Mouse (Mus musculus) retina, postnatal 1 day (tissue): ENCODE data around the gene Efcab5.

Experiments
- DNase-seq: peaks from one replicate; pipeline ENCODE4 v3.0.0-alpha.2; 2012

Gene Efcab5

DNA sequence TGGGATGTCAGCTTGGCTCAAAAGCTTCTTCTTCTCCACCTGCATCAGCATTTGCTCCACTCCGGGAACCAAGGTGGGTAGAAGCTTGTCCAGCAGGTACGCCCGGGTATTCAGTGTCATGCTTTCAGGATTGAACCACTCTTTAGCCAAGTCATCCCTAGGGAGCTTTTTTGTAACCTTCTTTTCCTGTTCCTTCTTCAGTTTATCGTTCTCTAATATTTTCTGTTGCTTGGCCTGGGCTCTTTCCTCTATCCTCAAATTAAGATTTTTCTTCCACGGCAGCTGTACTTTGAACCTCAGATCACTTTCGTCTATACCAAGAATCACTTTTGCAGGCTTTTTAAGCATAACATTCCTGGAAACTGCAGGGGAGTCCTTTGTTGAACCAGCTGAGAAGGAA is at the start of gene Efcab5:
Efcab5 (minus strand) TSS at position 101 of the 400 bp plus-strand sequence.
- DNase-seq, result no peak

- no peak for DNase-seq
Observed at GRCm38 (mm10) chr11:77235267-77235666, 46.5 kb upstream of the Efcab5 start.

DNA sequence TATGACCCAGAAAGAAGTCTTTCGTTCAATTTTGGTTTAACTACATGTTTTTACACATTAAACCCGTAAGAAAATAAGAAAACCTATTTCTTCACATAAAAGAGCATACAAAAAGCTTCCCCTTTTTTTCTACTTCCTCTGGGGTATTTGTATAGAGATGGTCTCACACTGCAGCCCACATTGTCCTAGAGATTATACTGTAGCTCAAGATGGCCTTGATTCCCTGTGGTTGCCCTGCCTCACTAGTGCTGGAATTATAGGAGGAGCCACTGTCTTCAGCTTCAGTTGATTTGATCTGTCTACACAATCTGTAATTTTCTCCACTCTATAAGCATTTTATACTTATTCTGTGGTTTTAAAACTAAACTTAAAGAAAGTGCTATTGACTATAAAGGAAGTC is 42.7 kb upstream of the Efcab5 start:
- no peak for DNase-seq

DNA sequence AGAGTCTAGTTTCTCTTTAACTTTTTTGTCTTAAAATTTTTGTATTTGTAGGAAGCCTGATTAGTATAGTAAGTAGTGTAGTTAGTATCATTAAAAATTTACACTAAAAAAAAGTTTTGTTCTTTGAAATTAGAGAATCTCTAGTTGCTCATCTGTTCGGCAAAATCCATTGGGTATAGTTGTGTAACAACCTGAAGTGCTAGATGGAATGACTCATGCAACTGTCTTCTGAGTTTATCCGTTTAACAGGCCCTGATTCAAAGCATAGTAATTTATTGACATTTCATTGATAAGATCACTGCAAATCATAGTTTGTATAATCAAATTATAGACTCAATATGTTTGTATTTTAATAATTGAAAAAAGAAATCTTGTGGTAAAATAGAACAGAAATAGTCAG is 42.0 kb upstream of the Efcab5 start:
- DNase-seq, result no peak

- no peak for DNase-seq
Observed at GRCm38 (mm10) chr11:77216761-77217130, 28.0 kb upstream of the Efcab5 start.

DNA sequence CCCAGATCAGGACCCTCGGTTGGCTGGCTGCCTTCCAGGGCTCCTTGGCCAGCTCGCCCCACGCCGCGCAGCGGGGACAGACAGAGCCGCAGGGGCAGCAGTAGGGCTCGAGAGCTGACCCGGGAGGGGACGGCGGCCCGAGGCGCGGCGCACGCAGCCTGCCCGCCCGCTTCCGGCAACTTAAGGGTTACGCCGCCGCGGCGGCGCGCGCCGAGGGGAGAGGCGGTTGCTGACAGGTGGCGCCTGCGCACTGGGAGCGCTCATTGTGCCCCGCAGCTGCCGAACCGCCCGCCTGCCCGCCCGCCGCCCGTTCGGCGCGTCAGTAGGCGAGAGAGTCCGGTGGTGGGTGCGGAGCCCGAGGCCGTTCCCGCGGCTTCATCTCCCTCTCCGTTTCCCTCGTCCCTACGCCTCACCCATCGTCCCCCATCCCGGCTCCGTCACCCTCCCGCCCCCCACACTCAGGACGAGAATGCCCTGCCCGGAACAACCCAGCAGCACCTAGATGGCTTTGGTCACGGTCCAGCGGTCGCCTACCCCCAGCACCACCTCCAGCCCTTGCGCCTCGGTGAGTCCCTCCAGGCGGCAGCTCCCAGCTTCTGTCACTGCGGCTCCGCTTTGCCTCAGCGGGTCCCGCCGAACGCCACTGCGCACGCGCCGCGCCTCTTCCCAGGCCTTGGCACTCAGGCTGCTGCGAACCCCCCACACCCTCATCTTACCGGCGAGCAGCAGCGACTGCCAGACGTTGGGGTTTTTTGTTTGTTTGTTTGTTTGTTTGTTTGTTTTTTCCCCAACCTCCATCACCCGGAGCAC is 27.4 kb upstream of the Efcab5 start, which contains the start of gene Ssh2:
Ssh2 (plus strand) TSS at position 337 of the 810 bp plus-strand sequence.
- DNase-seq, result peak; percentile 94

DNA sequence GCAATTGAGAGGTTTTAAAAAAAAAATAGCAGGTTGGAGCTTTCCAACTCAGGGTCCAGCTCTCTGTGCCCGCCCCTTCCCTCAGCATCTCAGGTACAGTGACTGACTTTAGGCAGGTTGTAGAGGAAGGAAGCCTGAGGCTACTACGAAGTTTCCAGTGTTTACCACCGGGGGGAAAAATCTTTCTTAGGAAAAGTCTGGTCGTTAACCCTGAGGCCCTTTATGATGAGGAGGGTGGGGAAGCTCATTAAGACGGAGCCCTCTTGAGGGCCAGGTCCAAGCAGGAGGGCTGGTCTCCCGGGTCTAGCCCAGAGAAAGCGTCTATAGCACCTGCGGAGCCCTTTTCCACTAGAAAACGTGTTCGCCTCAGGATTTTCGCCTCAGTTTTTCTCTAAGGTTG is 26.7 kb upstream of the Efcab5 start:
- DNase-seq, result no peak

GRCm38 (mm10) chr11:77214755-77215154 is 26.0 kb upstream of the Efcab5 start:
- peak; percentile 91 for DNase-seq

DNA sequence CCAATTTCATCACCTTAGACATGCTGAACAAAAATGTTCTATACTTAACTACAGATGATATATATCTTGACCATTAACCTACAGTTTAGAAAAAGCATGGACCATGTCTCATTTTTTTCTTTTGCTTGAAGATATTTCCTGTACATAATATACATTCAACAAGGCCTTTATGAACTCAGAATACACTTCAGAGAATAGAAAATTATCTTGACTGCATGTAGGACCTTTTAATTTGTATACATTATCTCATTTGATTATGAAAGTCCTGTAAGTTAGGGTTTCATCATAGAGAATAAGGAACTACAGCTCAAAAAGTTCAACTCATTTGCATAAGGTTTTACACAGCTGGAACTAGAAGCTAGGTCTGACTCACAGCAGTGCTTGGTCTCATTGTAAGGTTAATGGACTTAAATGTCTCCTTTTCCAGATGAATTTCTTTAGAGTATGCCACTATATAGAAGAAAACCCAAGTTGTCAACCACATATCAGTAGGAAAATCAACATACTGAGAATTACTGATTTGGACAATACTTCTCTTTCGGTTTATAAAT is 25.4 kb upstream of the Efcab5 start:
- DNase-seq, result no peak

DNA sequence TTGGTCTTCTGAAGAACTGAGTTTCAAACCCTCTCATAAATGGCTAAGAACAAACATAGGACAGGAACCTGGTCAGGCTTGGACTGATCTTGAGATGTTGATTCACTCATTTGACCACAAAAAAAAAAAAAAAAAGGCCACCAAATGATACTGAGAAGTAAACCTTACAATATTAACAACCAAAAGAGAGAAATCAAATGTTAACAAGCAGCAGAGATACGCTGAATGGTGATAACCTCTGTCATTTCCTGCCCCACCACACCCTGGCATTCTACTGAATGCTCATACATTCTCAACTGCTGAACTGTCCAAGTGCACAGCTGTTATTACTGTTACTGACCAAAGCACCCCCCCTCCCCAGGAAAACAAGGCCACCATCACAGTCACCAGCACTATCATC is 11.9 kb upstream of the Efcab5 start:
- DNase-seq, result no peak

DNA sequence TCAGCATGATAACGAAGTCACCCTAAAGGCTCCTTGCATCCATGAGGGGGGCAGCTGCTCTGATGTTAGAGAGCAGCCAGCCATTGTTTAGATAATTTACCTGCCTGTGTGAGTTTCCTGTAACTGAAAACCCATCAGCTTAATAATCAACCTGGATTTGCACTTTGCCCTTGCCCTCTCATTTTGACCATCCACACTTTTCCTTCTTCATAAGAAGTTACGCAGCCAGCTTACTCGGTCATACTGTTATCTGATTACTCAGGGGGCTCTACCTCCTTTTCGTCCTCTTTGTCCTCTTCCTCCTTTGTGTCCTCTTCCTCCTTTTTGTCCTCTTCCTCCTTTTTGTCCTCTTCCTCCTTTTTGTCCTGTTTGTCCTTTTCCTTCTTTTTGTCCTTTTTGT is 10.9 kb upstream of the Efcab5 start:
- DNase-seq, result no peak

- DNase-seq, result no peak
Observed at GRCm38 (mm10) chr11:77196181-77197143, 7.7 kb upstream of the Efcab5 start.

DNA sequence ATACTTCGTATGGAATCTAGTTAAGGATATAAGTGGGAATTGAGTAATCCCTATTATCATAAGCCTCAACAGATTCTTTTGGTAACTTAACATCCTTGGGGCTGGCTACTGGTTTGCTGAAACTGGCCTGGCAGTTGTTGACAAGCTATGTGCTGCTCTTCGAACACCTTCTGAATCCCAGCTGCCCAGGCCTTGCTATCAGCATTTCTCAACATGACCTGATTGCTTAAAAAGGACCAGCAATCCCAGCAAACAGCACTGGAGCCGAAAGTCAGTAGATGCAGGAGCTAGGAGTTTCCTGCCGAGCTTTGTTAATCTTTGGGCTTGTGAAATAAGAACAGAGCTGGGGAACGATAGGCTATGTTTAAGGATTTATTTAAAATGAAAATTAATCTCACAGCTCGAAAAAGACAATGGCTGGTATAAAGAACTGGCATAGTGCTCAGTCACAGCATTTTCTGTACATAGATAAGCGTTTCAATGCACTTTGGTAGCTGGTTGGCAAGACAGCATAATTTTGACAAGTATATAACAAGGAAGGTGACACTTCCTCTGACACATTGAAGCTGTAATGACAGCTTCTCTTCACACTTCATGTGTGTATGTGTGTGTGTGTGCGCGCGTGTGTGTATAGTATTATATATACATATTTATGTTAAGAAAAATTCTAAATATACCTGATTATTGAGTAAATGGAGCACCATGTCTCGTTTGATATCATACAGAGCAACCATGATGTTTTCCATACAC is 6.8 kb upstream of the Efcab5 start:
- DNase-seq, result no peak

DNA sequence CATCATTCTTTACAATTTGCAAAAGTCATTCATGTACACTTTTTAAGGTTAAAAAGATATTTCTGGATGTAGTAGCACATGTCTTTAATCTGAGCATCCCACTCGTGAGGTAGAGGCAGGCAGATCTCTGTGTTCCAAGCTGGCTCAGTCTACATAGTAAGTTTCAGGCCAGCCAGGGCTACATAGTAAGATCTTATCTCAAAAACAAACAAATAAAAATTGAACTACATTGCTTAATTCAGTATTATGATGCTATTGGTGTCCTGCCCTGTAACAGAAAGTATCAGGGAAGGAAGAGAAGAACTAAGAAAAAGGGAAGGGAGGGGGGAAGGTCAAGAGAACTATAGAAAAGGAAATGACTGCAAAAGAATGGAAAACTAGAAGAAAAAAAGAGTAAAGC is 6.0 kb upstream of the Efcab5 start:
- DNase-seq, result no peak

GRCm38 (mm10) chr11:77193941-77194553 is 5.3 kb upstream of the Efcab5 start:
- peak; percentile 8 for DNase-seq

DNA sequence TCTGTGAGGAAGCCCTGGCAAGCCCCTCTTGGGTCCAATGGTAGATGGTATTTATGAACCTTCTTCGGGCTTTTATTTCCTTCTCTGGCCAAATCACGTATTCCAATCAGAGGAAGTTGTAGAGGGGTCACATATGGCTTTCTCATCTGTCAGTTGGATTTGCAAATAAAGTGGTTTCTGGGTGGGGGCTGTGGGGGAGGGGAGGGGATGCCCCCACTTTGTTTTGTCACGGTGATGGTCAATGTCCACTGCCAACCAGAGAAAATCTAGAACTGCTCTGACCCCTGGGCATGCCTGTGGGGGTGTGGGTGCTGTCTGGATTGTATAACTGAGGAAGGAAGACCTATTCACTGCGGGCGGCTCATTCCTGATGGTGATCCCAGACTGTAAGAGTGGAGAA is 4.6 kb upstream of the Efcab5 start:
- no peak for DNase-seq

GRCm38 (mm10) chr11:77184926-77185325 is 3.8 kb downstream of the Efcab5 start:
- DNase-seq, result no peak

GRCm38 (mm10) chr11:77182616-77183015 is 6.2 kb downstream of the Efcab5 start:
- DNase-seq, result peak; percentile 55

DNA sequence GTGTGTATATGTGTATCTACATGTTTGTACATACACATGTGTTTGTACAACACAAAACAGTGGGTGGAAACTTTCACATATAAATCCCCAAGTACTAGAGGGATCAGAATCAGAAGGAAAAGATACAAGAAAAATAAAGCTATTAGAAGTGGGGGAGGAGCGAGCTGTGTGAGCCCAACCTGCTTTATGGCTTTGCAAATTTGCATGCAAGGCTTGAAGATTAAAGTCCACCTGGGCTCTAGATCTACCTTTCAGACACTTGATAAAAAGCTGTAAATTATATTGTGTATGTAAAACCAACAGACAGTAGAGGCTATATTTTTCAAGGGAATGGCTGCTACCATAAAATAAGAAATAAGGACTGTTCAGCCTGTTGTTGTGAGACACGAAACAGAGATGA is 6.7 kb downstream of the Efcab5 start:
- DNase-seq, result no peak

DNA sequence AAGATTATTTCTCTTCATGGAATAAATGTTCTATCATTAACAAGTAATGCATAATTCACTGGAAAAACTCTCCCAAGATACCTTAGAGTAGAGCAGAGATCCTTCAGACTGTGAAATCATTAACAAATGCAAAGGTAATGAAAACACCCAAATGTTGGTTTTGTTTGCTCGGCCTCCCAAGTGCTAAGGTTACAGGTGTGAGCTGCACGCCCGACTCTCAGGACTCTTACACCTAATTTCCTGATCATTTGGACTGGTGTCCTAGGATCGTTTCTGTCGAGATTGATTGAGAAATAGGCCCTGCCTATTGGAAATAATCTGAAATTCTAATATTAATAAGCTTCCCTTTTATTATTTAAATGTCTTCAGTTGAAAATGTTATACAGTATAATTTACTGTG is 7.2 kb downstream of the Efcab5 start:
- DNase-seq, result no peak

DNA sequence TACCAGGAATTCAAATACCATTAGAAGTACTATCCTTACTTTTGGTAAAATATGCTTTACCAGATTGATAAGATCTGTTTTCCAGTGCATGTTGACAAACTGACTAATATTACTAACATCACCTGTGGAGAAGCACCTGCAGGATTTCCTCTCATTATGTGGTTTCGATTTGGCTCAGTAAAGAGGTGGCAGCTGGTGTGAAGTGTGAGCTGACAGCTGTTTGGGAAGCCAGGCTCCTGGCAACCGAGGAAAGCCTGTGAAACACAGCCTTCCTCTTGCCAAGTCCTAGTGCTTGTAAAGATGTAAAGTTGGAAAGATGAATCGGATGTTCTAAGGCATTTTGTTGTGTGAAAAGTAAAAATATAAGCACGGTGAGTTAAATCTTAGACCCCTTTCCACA is 7.9 kb downstream of the Efcab5 start:
- DNase-seq, result peak; percentile 3

- no peak for DNase-seq
Observed at GRCm38 (mm10) chr11:77179771-77180170, 9.0 kb downstream of the Efcab5 start.
